8 mouse cellular contexts compared by ENCODE assay signal in the genomic region with DNA sequence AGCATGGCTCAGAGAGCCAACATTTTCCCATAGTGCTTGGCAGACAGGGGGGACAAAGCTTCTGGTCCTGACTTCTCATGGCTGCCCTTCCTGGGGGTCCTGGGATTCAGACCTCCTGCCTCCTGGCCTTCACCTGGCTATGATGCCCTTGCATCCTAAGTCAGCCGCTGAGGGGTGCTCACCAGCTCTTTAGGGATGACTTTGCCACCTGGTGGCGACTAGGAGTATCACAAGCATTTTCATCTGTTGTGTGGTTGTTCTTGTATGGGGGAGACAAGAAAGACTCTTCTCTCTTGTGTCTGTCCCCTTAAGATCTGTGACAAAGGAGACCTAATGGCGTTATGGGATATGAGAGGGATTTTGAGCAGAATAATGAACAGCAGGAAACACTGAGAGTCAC. TPM values are rescaled to one million over a fixed set of nuclear protein-coding genes. Genes with fewer than 3 reads are reported as not detected.
DNase-seq lines count a peak whose midpoint lies in the region; ATAC-seq and TF ChIP-seq lines count a peak whose summit lies in the region.

No protein-coding gene starts in this region.

- no peak overlapping the region for H3K27ac ChIP-seq in forebrain, postnatal 0 days (ENCODE audit: low read depth, low read length)
- no peak overlapping the region for H3K27ac ChIP-seq in intestine, embryonic 15.5 days
- no peak overlapping the region for H3K27ac ChIP-seq in limb, embryonic 11.5 days (replicated peaks; ENCODE audit: low read depth, low read length)

- peak; percentile 77 for ATAC-seq in forebrain, postnatal 0 days
- ATAC-seq in intestine, embryonic 15.5 days: 0 out of 2 replicates have a peak, but pooled peaks have one; percentile 20
- no peak for ATAC-seq in limb, embryonic 11.5 days (ENCODE audit: insufficient number of reproducible peaks, low FRiP score, low TSS enrichment, low read depth)

- no peaks in the 10 kb centered on the region for H3K9me3 ChIP-seq in forebrain, postnatal 0 days (ENCODE audit: low read length)
- H3K9me3 ChIP-seq in intestine, embryonic 15.5 days: no peaks in the 10 kb centered on the region
- H3K9me3 ChIP-seq in limb, embryonic 11.5 days (ENCODE audit: control insufficient read depth, low read length): no peaks in the 10 kb centered on the region

- 7% methylated on average over 3 of the region's 3 CpGs for WGBS in forebrain, postnatal 0 days
- WGBS in intestine, embryonic 15.5 days: 18% methylated on average over 3 of the region's 3 CpGs
- 24% methylated on average over 3 of the region's 3 CpGs for WGBS in limb, embryonic 11.5 days

- no peak overlapping the region for H3K4me3 ChIP-seq in forebrain, postnatal 0 days (ENCODE audit: low read depth, low read length)
- H3K4me3 ChIP-seq in intestine, embryonic 15.5 days (replicated peaks): no peak overlapping the region
- no peak overlapping the region for H3K4me3 ChIP-seq in limb, embryonic 11.5 days (ENCODE audit: low read depth, low read length)

- peak; percentile 92 for TF ChIP-seq CTCF in forebrain, postnatal 0 days (IDR thresholded peaks at IDR 0.05; ENCODE audit: low read depth)

- no peaks in the 10 kb centered on the region for H3K4me1 ChIP-seq in forebrain, postnatal 0 days (ENCODE audit: insufficient read depth)
- H3K4me1 ChIP-seq in intestine, embryonic 15.5 days (replicated peaks): no peaks in the 10 kb centered on the region; the same call in 1 of the 2 replicates
- no peaks in the 10 kb centered on the region for H3K4me1 ChIP-seq in limb, embryonic 11.5 days (ENCODE audit: control insufficient read depth, insufficient read depth, low read length)

- H3K9ac ChIP-seq in forebrain, postnatal 0 days: no peak overlapping the region
- no peak overlapping the region for H3K9ac ChIP-seq in intestine, embryonic 15.5 days
- H3K9ac ChIP-seq in limb, embryonic 11.5 days (ENCODE audit: low read length): no peak overlapping the region

- DNase-seq in adrenal gland, adult (ENCODE audit: inconsistent age in 2 of 2, low spot score in 1 of 2): peak; percentile 66 to 90
- DNase-seq in adrenal gland, postnatal 4 days (ENCODE audit: low spot score in 2 of 2): no peak
- peak; percentile 70 for DNase-seq in cerebellum, adult 11 months
- DNase-seq in forebrain, postnatal 0 days: peak; percentile 86
- peak; percentile 80 for DNase-seq in limb, embryonic 11.5 days (ENCODE audit: low spot score)
- DNase-seq in natural killer cell, adult 2 months (ENCODE audit: low spot score in 2 of 2): peak; percentile 53 to 64
- DNase-seq in spleen, postnatal 36 days (ENCODE audit: low spot score in 2 of 2): peak; percentile 63 to 71

- H3K36me3 ChIP-seq in forebrain, postnatal 0 days (ENCODE audit: insufficient read depth): peaks cover 84% of the 10 kb centered on the region
- H3K36me3 ChIP-seq in intestine, embryonic 15.5 days: no peaks in the 10 kb centered on the region
- H3K36me3 ChIP-seq in limb, embryonic 11.5 days (ENCODE audit: control insufficient read depth, insufficient read depth, low read length): no peaks in the 10 kb centered on the region

- no peaks in the 10 kb centered on the region for H3K27me3 ChIP-seq in forebrain, postnatal 0 days (ENCODE audit: insufficient read depth, low read length)
- no peaks in the 10 kb centered on the region for H3K27me3 ChIP-seq in intestine, embryonic 15.5 days (replicated peaks)
- H3K27me3 ChIP-seq in limb, embryonic 11.5 days (ENCODE audit: control insufficient read depth, insufficient read depth, low read length): no peaks in the 10 kb centered on the region

- no peak overlapping the region for H3K4me2 ChIP-seq in forebrain, postnatal 0 days (ENCODE audit: low read depth)
- no peak overlapping the region for H3K4me2 ChIP-seq in intestine, embryonic 15.5 days (replicated peaks)
- H3K4me2 ChIP-seq in limb, embryonic 11.5 days (ENCODE audit: low read depth, severe bottlenecking): no peak overlapping the region

RNA-seq across cellular contexts. Expression of a gene that starts 36.8 kb away (rescaled TPM):
- total RNA-seq in adrenal gland, postnatal 4 days (2021): 10 to 100 TPM; 12.7 to 14.2 TPM
- 0.86 and 1.5 TPM in 2 replicates for total RNA-seq in forebrain, postnatal 0 days (2014; rRNA removed)
- polyA plus RNA-seq in forebrain, postnatal 0 days (2015; fragmentation: Nextera tagmentation; extraction: Ambion mirVana): 1.8 and 2.1 TPM in 2 replicates
- 1.3 and 1.4 TPM in 2 replicates for polyA plus RNA-seq in intestine, embryonic 15.5 days (2015; fragmentation: Nextera tagmentation; extraction: Ambion mirVana)
- polyA plus RNA-seq in limb, embryonic 11.5 days (2014; fragmentation: Nextera tagmentation; extraction: Ambion mirVana): 0.12 and 0.13 TPM in 2 replicates

RNA-seq across cellular contexts. Expression of a gene that starts 54.8 kb away (rescaled TPM):
- 10 to 100 TPM; 74.9 to 76.9 TPM for total RNA-seq in adrenal gland, postnatal 4 days (2021)
- 88.0 and 102 TPM in 2 replicates for total RNA-seq in forebrain, postnatal 0 days (2014; rRNA removed)
- polyA plus RNA-seq in forebrain, postnatal 0 days (2015; fragmentation: Nextera tagmentation; extraction: Ambion mirVana): 10.3 and 13.0 TPM in 2 replicates
- 8.5 and 9.0 TPM in 2 replicates for polyA plus RNA-seq in intestine, embryonic 15.5 days (2015; fragmentation: Nextera tagmentation; extraction: Ambion mirVana)
- polyA plus RNA-seq in limb, embryonic 11.5 days (2014; fragmentation: Nextera tagmentation; extraction: Ambion mirVana): 2.9 and 3.3 TPM in 2 replicates

Comparison
In these comparisons a context has a peak if more than half of its experiments do, and no peak if none do; other contexts are left out.
1. DNase-seq: peak in adrenal gland, adult (2 of 2), cerebellum, adult 11 months (single experiment), forebrain, postnatal 0 days (single experiment), limb, embryonic 11.5 days (single experiment), natural killer cell, adult 2 months (2 of 2) and spleen, postnatal 36 days (2 of 2); none in adrenal gland, postnatal 4 days (0 of 2).